Mouse (Mus musculus) cerebellum, postnatal 10 days (tissue): Measurements from ENCODE around the gene Gm10720.
A peak's percentile ranks its signal among the peaks of the same experiment; 100 is the strongest.
"Not testable (repeated sequence)": the region's sequence is repeated elsewhere in the genome, so short reads cannot be mapped to it uniquely, and the experiment has no call there.

ENCODE experiments used
- DNase-seq, 2 experiments: peaks; one replicate each; pipeline ENCODE4 v3.0.0; 2021; ENCODE audit warnings: mixed read lengths in 2 of 2

The Gm10720 gene

GRCm38 (mm10) chr9:3015354-3015753 is at the start of gene Gm10720:
TSS of gene Gm10720 (plus strand) at chr9:3015654.
- DNase-seq: not testable (repeated sequence)

GRCm38 (mm10) chr9:3000445-3000972 is 14.9 kb upstream of the Gm10720 start, which contains the start of gene Gm10722:
TSS of gene Gm10722 (plus strand) at chr9:3000922.
- DNase-seq: peak in 1 of 2 experiments; percentile 29

GRCm38 (mm10) chr9:3001006-3001405 is 14.4 kb upstream of the Gm10720 start:
- DNase-seq: not testable (repeated sequence)

GRCm38 (mm10) chr9:3001948-3002659 is 13.3 kb upstream of the Gm10720 start:
- peak; percentile 91 to 93 for DNase-seq

- peak; percentile 2 to 6 for DNase-seq
Measured at GRCm38 (mm10) chr9:3002794-3003396, 12.6 kb upstream of the Gm10720 start, which contains the start of gene Gm11168. TSS of gene Gm11168 (plus strand) at chr9:3003346.

GRCm38 (mm10) chr9:3006179-3006578 is 9.3 kb upstream of the Gm10720 start:
- not testable (repeated sequence) for DNase-seq

GRCm38 (mm10) chr9:3006636-3007035 is 8.8 kb upstream of the Gm10720 start:
- DNase-seq: not testable (repeated sequence)

- DNase-seq: not testable (repeated sequence)
Measured at GRCm38 (mm10) chr9:3007272-3007671, 8.2 kb upstream of the Gm10720 start.

GRCm38 (mm10) chr9:3009331-3009730 is 6.1 kb upstream of the Gm10720 start:
- not testable (repeated sequence) for DNase-seq

- not testable (repeated sequence) for DNase-seq
Measured at GRCm38 (mm10) chr9:3012054-3012621, 3.3 kb upstream of the Gm10720 start.

- DNase-seq: not testable (repeated sequence)
Measured at GRCm38 (mm10) chr9:3012733-3013279, 2.6 kb upstream of the Gm10720 start, which contains the start of gene Gm10721. TSS of gene Gm10721 (plus strand) at chr9:3013140.

- DNase-seq: peak; percentile 1 to 3
Measured at GRCm38 (mm10) chr9:3015896-3016295, 442 bp downstream of the Gm10720 start.

GRCm38 (mm10) chr9:3017108-3017507 is 1.7 kb downstream of the Gm10720 start, which contains the start of gene Gm10719:
TSS of gene Gm10719 (plus strand) at chr9:3017408.
- DNase-seq: not testable (repeated sequence)

- DNase-seq: peak; percentile 61 to 99
Measured at GRCm38 (mm10) chr9:3018944-3019343, 3.5 kb downstream of the Gm10720 start.

GRCm38 (mm10) chr9:3019835-3020727 is 4.6 kb downstream of the Gm10720 start:
- DNase-seq: peak; percentile 58 to 66

- DNase-seq: not testable (repeated sequence)
Measured at GRCm38 (mm10) chr9:3022316-3023008, 7.0 kb downstream of the Gm10720 start.

- peak; percentile 2 to 8 for DNase-seq
Measured at GRCm38 (mm10) chr9:3023312-3023984, 8.0 kb downstream of the Gm10720 start, which contains the start of gene Gm10718. TSS of gene Gm10718 (plus strand) at chr9:3023547.

- not testable (repeated sequence) for DNase-seq
Measured at GRCm38 (mm10) chr9:3023985-3024648, 8.7 kb downstream of the Gm10720 start.

GRCm38 (mm10) chr9:3024912-3025467 is 9.5 kb downstream of the Gm10720 start, which contains the start of gene Gm10717:
TSS of gene Gm10717 (plus strand) at chr9:3025417.
- DNase-seq: not testable (repeated sequence)
